Mouse (Mus musculus): ENCODE measurements around the gene Slc25a21.

Gene Slc25a21

GRCm38 (mm10) chr12:56767474-56767873, 429.8 kb downstream of the Slc25a21 start:
- DNase-seq (ENCODE audit: low read depth, low spot score), result no peak

- DNase-seq (ENCODE audit: low read depth, low spot score), result no peak
Observed at GRCm38 (mm10) chr12:56737104-56737503, 460.2 kb downstream of the Slc25a21 start.

- DNase-seq (ENCODE audit: low read depth, low spot score), result no peak
Observed at GRCm38 (mm10) chr12:56727631-56728030, 469.6 kb downstream of the Slc25a21 start.

- no peak for DNase-seq (ENCODE audit: low read depth, low spot score)
Observed at GRCm38 (mm10) chr12:56718707-56719051, 478.6 kb downstream of the Slc25a21 start.

GRCm38 (mm10) chr12:56717971-56718706, 479.1 kb downstream of the Slc25a21 start:
- DNase-seq (ENCODE audit: low read depth, low spot score), result no peak

GRCm38 (mm10) chr12:56701004-56701403, 496.3 kb downstream of the Slc25a21 start:
- DNase-seq (ENCODE audit: low read depth, low spot score), result no peak

GRCm38 (mm10) chr12:56699915-56700900, 497.1 kb downstream of the Slc25a21 start:
- no peak for DNase-seq (ENCODE audit: low read depth, low spot score)

- DNase-seq (ENCODE audit: low read depth, low spot score), result no peak
Observed at GRCm38 (mm10) chr12:56699351-56699750, 497.9 kb downstream of the Slc25a21 start.

- no peak for DNase-seq (ENCODE audit: low read depth, low spot score)
Observed at GRCm38 (mm10) chr12:56698191-56698980, 498.9 kb downstream of the Slc25a21 start.

GRCm38 (mm10) chr12:56697785-56698184, 499.5 kb downstream of the Slc25a21 start:
- DNase-seq (ENCODE audit: low read depth, low spot score), result no peak

- DNase-seq (ENCODE audit: low read depth, low spot score), result no peak
Observed at GRCm38 (mm10) chr12:56697011-56697740, 500.1 kb downstream of the Slc25a21 start.

- DNase-seq (ENCODE audit: low read depth, low spot score), result no peak
Observed at GRCm38 (mm10) chr12:56696174-56697010, 500.9 kb downstream of the Slc25a21 start.

GRCm38 (mm10) chr12:56695358-56696173, 501.7 kb downstream of the Slc25a21 start:
- DNase-seq (ENCODE audit: low read depth, low spot score), result peak; percentile 31

GRCm38 (mm10) chr12:56694936-56695335, 502.3 kb downstream of the Slc25a21 start:
- DNase-seq (ENCODE audit: low read depth, low spot score), result no peak

GRCm38 (mm10) chr12:56694361-56694760, 502.9 kb downstream of the Slc25a21 start:
- no peak for DNase-seq (ENCODE audit: low read depth, low spot score)

GRCm38 (mm10) chr12:56693411-56694098, 503.7 kb downstream of the Slc25a21 start:
- DNase-seq (ENCODE audit: low read depth, low spot score), result no peak

- no peak for DNase-seq (ENCODE audit: low read depth, low spot score)
Observed at GRCm38 (mm10) chr12:56692536-56692935, 504.7 kb downstream of the Slc25a21 start.

- no peak for DNase-seq (ENCODE audit: low read depth, low spot score)
Observed at GRCm38 (mm10) chr12:56691427-56692079, 505.7 kb downstream of the Slc25a21 start, which contains the start of gene Pax9. Pax9 (plus strand) TSS chr12:56691767.
